Mouse (Mus musculus) layer of hippocampus, postnatal 14 days (tissue): Measurements from ENCODE around the gene C77080. TPM values are rescaled to one million over a fixed set of nuclear protein-coding genes. Genes with fewer than 3 reads are reported as not detected.

Experiments
- DNase-seq, 2 experiments: peaks; one replicate each; pipeline ENCODE4 v3.0.0; 2021 to 2022; ENCODE audit warnings: low spot score in 2 of 2, mixed read lengths in 1 of 2
- total RNA-seq, 2 experiments: library from RNA; stranded (reverse); gene quantifications; 2 replicates each; pipeline ENCODE4 v1.2.3; 2021

Gene C77080
- total RNA-seq, 2 experiments from 2014 or later = 10.7 to 11.7 TPM

- peak; percentile 57 to 65 for DNase-seq
Observed at GRCm38 (mm10) chr4:129239075-129239474, 22.1 kb downstream of the C77080 start.

DNA sequence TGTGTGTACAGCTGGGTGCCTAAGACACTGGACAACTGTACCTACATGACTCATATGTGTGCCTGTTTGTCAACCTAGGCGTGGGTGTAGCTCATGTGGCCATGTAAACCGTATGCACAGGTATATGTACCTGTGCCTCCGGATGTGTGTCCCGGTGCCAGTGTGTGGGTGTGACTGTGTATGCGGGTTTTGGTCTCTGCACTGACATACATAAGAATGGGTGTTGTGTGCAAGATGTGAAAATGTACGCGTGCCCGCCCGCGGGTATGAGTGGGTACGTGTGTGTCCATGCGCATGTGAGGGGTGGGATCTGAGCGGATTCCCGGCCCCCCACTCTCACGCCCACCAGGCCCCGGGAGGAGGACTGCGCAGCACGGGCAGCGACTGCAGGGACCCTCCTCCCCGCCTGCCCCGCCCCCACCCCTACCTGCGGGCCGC, 22.6 kb downstream of the C77080 start:
- no peak for DNase-seq

GRCm38 (mm10) chr4:129237843-129238441, 23.3 kb downstream of the C77080 start:
- DNase-seq = no peak

GRCm38 (mm10) chr4:129236236-129236813, 24.9 kb downstream of the C77080 start:
- no peak for DNase-seq

GRCm38 (mm10) chr4:129235147-129235546, 26.1 kb downstream of the C77080 start:
- no peak for DNase-seq

- no peak for DNase-seq
Observed at GRCm38 (mm10) chr4:129234488-129234887, 26.7 kb downstream of the C77080 start.

- DNase-seq = no peak
Observed at GRCm38 (mm10) chr4:129232561-129233360, 28.4 kb downstream of the C77080 start.

DNA sequence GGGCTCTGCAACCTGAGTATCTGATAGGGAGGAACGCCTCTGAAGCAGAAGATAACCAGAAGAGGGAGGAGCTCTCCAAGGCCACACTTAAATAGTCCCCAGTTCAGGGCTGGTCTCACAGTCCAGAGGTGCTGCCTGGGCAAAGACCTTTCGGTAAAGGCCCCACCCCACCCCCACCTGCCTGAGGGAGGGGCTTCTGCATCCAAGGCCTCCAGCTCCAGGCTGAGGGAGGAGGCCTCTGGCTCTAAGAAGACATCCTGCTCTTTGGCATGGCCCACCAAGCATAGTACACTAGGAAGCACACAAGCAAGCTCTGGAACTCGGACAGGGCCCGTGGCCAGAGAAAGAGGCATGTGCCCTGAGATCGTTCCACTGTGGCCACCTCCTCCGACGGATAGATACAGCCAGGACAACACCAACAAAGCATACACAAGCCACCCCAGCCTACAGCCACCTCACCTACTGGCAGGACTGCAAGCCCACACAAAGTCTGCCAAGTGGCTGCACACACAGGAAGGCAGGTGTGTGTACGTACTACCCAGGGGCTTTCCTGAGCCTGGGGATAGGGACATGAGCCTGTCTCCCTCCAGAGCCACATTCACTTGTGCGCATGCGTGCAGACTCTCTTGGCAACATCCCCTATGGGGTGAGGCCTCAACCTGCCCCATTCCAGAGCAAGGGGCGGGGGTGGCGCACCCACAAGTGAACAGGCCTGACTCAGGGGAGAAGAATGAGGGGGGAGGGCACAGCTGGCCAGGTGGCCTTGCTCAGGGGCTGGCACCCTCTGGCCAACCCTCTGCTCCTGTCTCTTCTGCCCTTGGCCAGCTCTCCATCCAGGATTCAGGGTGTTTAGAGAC, 29.4 kb downstream of the C77080 start:
- DNase-seq = no peak

- DNase-seq = no peak
Observed at GRCm38 (mm10) chr4:129230926-129231325, 30.3 kb downstream of the C77080 start.

- no peak for DNase-seq
Observed at GRCm38 (mm10) chr4:129227985-129228381, 33.2 kb downstream of the C77080 start.

GRCm38 (mm10) chr4:129227170-129227984, 33.8 kb downstream of the C77080 start:
- DNase-seq = no peak

DNA sequence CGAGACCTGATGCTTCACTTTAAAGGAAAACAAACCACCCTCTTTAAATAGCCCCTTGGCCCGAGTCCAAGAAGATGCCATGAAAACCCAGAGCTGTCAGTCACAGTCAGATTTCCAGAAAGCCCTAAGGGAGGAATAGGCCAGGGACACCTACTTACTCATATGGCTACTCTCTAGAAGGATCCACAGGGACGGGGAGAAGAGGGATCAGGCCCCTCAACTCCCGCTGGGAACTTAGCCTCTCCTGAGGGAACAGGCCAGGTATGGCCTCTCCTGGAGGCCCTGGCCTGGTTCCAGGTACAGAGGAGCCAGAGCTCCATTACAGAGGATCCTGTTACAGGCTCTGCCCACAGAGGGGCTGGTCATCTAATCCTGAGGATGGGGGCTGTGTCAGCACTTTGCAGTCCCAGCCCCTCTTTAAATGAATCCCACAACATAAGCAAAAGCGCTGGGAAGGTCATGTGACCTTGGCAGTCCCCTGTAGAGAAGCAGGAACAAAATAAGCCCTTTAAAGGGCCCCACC, 34.7 kb downstream of the C77080 start:
- no peak for DNase-seq

DNA sequence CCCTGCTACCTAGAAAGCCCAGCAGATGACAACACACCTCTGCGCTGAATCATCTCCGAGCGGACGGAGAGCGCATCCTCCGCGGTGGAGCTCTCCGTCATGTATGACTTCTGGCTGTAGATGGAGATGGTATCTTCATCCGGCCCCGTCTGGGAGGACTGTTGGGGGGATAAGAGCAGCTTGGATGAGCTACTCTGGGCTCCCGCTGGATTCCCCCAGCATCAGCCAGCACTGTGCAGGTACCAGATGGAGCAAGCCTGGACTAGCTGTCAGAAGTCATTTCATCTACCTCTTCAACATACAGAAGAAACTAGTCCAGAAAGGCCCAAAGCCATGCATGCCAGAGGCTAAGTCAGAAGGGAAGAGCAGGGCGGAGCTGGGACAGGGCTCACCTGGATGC, 35.9 kb downstream of the C77080 start:
- no peak for DNase-seq

DNA sequence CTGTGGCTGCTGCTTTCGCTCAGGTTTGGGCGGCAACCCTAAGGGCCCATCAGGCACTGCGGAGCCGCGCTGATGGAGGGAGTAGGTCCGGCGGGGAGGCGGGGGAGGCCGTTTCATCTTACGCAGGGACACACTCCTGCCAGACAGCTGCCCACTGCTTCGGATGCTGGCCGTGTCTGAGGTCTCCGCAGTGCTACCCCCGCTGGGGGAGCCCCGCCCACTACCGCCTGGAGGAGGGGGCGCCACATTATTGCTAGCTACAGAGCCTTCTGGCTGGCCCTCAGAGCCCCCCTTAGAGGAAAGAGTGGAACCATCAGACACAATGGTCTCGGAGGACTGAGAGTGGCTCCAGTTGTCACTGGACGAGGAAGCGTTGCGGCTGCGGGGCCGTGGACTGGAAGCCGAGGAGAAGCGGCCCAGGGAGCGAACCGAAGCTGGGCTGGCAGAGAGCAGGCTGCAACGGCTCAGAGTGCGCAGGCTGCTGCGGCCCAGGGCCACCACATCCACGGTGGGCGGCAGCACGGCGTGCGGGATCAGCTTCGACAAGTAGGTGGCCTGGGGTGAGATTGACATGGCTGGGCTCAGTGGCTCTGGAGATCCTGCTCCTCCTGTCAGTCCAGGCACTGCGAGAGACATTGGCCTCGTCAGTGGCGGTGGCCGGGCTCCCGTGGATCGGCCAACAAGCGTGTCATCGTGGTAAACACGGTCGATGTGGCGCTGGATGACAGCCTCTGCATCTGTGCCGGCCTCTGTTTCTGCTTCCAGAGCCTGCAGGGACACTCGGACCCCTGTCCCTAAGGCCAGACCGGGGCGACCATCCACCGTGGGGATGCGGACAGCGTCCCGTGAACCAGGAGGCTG, 37.6 kb downstream of the C77080 start:
- DNase-seq = no peak

GRCm38 (mm10) chr4:129222019-129222925, 38.9 kb downstream of the C77080 start:
- no peak for DNase-seq

- no peak for DNase-seq
Observed at GRCm38 (mm10) chr4:129221097-129222010, 39.9 kb downstream of the C77080 start.
